Mouse (Mus musculus) small intestine, adult 2 months (tissue): ENCODE results near the gene 4632433K11Rik.

ENCODE experiments used
- CTCF ChIP-seq: fragments of 200-500 bp; IDR thresholded peaks from 2 replicates; pipeline ENCODE4 v1.5.1; 2012; ENCODE audit warnings: low read depth, mild to moderate bottlenecking, control low read depth, inconsistent platforms, low read length, moderate library complexity, mixed read lengths; ENCODE audit not compliant: insufficient replicate concordance, insufficient read length; ENCODE audit errors: extremely low read depth
- POLR2A ChIP-seq: fragments of 200-500 bp; IDR thresholded peaks from 2 replicates; pipeline ENCODE4 v1.6.1; 2012; ENCODE audit warnings: low read depth, mild to moderate bottlenecking, control low read depth, inconsistent platforms, low read length, moderate library complexity

DNA sequence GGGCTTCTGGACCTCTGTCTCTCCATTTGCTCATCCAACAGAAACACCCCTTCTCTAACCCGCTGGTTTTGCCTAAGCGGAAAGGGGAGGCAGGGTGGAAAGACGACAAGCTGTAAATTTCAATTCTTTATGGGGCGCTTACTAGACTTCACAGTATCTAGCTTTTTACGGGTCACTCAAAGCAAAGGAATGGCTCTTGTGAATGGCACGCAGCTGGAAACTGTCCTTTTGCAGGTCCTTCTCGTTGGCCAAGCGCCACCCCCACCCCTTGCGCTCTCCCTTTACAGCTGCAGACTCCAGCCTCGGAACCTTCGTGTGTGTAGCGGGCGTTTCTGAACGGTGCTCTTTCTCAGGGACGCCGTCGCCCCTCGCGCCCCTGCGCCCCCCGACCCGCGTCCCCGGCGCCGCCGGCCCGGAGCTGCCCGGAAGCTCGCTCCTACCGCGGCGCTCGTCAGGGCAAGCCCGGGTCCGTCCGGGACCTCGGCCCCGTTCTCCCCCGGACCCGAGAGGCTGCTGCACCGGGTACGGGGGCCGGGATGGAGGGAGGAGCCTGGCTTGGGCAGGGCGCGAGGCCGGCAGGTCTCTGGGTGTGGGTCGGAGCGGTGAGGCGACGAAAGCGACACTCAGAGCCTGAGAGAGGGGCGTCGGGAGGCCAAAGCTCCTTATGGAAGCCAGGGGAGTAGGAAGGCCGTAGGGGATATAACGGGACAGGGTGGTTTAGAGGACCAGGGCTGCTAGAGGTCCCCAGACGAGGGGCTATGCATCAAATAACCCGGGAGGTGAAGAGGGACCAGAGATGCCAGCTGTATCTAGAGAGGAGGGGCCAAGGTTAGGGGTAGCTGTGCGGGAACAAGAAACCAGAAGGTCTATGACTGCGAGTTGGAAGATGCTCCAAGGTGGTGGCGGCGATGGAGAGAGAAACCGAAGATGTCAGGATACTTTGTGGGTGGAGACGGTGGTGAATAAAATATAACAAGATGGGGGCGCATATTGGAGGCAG, 17.6 kb downstream of the 4632433K11Rik start, which contains the start of gene Zfp580:
- TF ChIP-seq POLR2A: peak; percentile 27; the same call in 1 of the 2 replicates
- no peak for TF ChIP-seq CTCF
